Mouse (Mus musculus): ENCODE results near the gene Hist1h3c. TPM values are rescaled to one million over a fixed set of nuclear protein-coding genes. Genes with fewer than 3 reads are reported as not detected.
A peak's percentile ranks its signal among the peaks of the same experiment; 100 is the strongest.
"Not testable (repeated sequence)": the region's sequence is repeated elsewhere in the genome, so short reads cannot be mapped to it uniquely, and the experiment has no call there.

Gene Hist1h3c
- total RNA-seq, 2 experiments from 2014 or later = 20.5 to 26.8 TPM

- DNase-seq = no peak
Measured at GRCm38 (mm10) chr13:23705751-23706356, 39.5 kb downstream of the Hist1h3c start.

DNA sequence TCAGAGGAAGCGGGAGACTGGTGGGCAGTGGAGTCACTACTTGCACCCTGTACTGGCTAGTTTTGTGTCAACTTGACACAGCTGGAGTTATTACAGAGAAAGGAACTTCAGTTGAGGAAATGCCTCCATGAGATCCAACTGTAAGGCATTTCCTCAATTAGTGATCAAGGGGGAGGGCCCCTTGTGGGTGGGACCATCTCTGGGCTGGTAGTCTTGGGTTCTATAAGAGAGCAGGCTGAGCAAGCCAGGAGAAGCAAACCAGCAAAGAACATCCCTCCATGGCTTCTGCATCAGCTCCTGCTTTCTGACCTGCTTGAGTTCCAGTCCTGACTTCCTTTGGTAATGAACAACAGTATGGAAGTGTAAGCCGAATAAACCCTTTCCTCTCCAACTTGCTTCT is 42.6 kb downstream of the Hist1h3c start:
- not testable (repeated sequence) for DNase-seq

DNA sequence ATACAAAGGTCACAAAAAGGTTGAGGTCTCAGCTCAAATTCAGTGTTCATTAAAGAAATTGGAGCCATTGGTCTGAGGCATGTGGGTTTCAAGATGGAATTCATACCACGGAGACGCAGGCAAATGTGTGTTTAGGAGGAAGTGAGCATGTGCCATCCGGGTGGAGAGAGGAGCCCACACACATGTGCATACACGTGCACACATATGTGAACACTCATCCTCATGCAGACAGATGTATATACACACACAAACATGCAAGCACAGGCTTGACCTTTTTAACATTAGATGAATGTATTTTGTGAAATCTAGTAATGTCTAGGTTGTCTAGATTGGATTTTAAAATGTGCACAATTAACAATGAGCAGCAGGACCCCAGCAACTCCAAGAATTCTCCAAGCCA is 43.2 kb downstream of the Hist1h3c start:
- DNase-seq = no peak

DNA sequence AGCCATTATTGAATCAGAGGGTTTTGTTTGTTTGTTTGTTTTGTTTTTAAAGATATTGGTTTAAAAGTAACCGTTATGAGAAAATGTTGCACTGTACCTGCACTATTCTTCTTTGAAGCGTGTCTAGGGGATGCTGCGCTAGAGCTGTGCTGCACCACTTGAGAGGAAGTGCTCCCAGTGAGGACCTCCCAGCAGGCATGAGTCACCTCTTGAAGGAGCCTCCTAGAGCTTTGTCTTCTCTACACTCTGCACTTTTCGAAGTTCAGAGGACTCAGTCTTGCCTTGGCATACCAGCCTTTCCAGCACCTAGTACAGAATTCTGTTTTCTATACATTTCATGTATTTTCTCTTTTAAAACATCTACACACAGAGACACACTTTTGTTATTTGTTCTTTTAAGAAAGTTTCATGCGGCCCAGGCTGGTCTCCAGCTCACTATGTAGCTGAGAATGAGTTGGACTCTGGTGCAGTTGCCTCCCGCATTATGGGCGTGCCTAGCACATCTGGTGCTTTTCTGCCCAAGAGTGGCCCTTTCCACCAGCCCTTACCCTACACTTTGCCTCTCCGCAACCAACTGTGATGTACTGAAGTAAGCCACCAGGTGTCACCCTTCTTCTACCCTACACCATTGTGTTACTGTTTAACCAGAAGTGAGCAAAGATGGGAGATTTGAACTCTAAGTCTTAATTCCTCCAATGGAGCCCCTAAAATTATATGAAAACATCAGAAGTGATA is 44.4 kb downstream of the Hist1h3c start:
- DNase-seq = peak; percentile 66 to 78

DNA sequence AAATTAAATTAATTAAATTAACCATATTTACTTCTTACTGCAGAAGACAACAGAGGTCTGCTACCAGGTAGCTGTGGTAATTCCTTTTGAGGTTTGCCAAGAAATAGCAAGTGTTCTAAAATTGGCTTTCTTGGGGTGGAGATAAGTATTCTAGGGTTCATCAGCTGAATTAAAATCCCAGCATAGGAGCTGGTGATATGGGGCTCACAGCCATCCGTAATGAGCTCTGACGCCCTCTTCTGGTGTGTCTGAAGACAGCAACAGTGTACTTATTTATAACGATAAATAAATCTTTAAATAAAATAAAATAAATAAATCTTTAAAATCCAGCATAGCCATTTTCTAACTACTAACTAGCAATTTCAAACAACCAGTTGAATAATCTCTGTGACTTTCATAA is 45.6 kb downstream of the Hist1h3c start:
- DNase-seq = no peak

- no peak for DNase-seq
Measured at GRCm38 (mm10) chr13:23698996-23699395, 46.4 kb downstream of the Hist1h3c start.

DNA sequence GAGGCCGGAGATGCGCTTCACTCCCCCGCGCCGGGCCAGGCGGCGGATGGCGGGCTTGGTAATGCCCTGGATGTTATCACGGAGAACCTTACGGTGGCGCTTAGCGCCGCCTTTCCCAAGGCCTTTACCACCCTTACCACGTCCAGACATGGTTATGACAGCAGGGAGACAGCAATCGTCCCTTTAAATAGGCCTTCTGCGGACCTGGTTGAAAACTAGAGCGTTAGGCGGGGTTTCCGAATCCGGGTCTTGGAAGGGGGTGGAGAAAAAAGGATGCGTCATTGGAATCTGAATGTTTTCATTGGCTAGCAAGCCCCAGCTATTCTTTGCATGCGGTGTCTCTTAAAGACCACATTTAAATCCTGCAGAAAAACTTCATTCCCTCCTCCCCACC is 47.1 kb downstream of the Hist1h3c start, which contains the start of gene Hist1h4c:
Gene Hist1h4c, minus strand, starts transcription at position 155 of the 394 bp plus-strand sequence.
- peak; percentile 96 to 98 for DNase-seq

GRCm38 (mm10) chr13:23697491-23698299 is 47.7 kb downstream of the Hist1h3c start:
- peak; percentile 57 to 69 for DNase-seq

- DNase-seq = peak in 1 of 2 experiments; percentile 39
Measured at GRCm38 (mm10) chr13:23696061-23696474, 49.3 kb downstream of the Hist1h3c start.

GRCm38 (mm10) chr13:23695514-23695913 is 49.9 kb downstream of the Hist1h3c start, which contains the start of gene Hist1h1t:
Gene Hist1h1t (plus strand): TSS chr13:23695814.
- DNase-seq = no peak

Small RNA genes lying within 50 kb of the gene (microRNA-seq; reads per million reads assigned to microRNA genes)
- gene Gm44314 (not detected), gene Gm44484 (not detected)

Other genes with a start within 250 kb of the Hist1h3c start
- 100 to 1,000 TPM; 443 to 473 TPM for gene Hist1h4h, start 214.6 kb downstream of the Hist1h3c start, total RNA-seq (2021)
- 10 to 100 TPM; 49.7 to 55.2 TPM for gene Hist1h2af, start 211.7 kb downstream of the Hist1h3c start, total RNA-seq (2021)
- gene Hist1h3g, start 210.2 kb downstream of the Hist1h3c start, total RNA-seq (2021) = 10 to 100 TPM; 13.9 to 17.7 TPM
- 1 to 10 TPM; 4.2 to 4.7 TPM for gene Hist1h2bh, start 202.2 kb downstream of the Hist1h3c start, total RNA-seq (2021)
- gene Hist1h3f, start 201.6 kb downstream of the Hist1h3c start, total RNA-seq (2021) = 10 to 100 TPM; 23.4 to 24.4 TPM
- gene Hist1h4f, start 194.0 kb downstream of the Hist1h3c start, total RNA-seq (2021) = 100 to 1,000 TPM; 112 to 118 TPM
- 1 to 10 TPM; 4.5 to 4.9 TPM for gene Hist1h1d, start 192.3 kb downstream of the Hist1h3c start, total RNA-seq (2021)
- gene Hist1h3e, start 183.2 kb downstream of the Hist1h3c start, total RNA-seq (2021) = 10 to 100 TPM; 56.1 to 72.9 TPM
- 1 to 10 TPM; 9.2 to 9.6 TPM for gene Hist1h2ae, start 174.4 kb downstream of the Hist1h3c start, total RNA-seq (2021)
- 100 to 1,000 TPM; 105 to 116 TPM for gene Hist1h2bg, start 174.2 kb downstream of the Hist1h3c start, total RNA-seq (2021)
- 10 to 100 TPM; 34.6 to 44.5 TPM for gene Hist1h2bf, start 171.4 kb downstream of the Hist1h3c start, total RNA-seq (2021)
- gene Hist1h2ad, start 171.2 kb downstream of the Hist1h3c start, total RNA-seq (2021) = 10 to 100 TPM in 1 of 2 experiments, 1 to 10 TPM in 1; 8.1 to 13.6 TPM
- 1 to 10 TPM; 7.4 TPM for gene Hist1h3d, start 169.8 kb downstream of the Hist1h3c start, total RNA-seq (2021)
- 100 to 1,000 TPM; 159 to 164 TPM for gene Hist1h4d, start 164.0 kb downstream of the Hist1h3c start, total RNA-seq (2021)
- 10 to 100 TPM; 12.1 to 13.4 TPM for gene Hist1h2be, start 124.5 kb downstream of the Hist1h3c start, total RNA-seq (2021)
- gene Hist1h1e, start 123.0 kb downstream of the Hist1h3c start, total RNA-seq (2021) = 10 to 100 TPM; 49.5 to 74.0 TPM
- 1 to 10 TPM; 3.0 to 3.1 TPM for gene Hist1h2ac, start 61.7 kb downstream of the Hist1h3c start, total RNA-seq (2021)
- gene Hist1h2bc, start 61.4 kb downstream of the Hist1h3c start, total RNA-seq (2021) = 100 to 1,000 TPM; 138 to 161 TPM
- under 1 TPM; 0.33 to 0.46 TPM for gene Hist1h1t, start 49.8 kb downstream of the Hist1h3c start, total RNA-seq (2021)
- 100 to 1,000 TPM; 101 to 109 TPM for gene Hist1h4c, start 47.1 kb downstream of the Hist1h3c start, total RNA-seq (2021)
- 10 to 100 TPM; 29.2 to 49.8 TPM for gene Hfe, start 34.7 kb downstream of the Hist1h3c start, total RNA-seq (2021)
- gene Hist1h1c, start 6.8 kb downstream of the Hist1h3c start, total RNA-seq (2021) = 100 to 1,000 TPM; 145 to 279 TPM
- 10 to 100 TPM; 34.0 to 41.3 TPM for gene Hist1h2bb, start 1.1 kb upstream of the Hist1h3c start, total RNA-seq (2021)
- 10 to 100 TPM; 58.1 to 68.0 TPM for gene Hist1h2ab, start 5.5 kb upstream of the Hist1h3c start, total RNA-seq (2021)
- gene Hist1h3b, start 6.7 kb upstream of the Hist1h3c start, total RNA-seq (2021) = 10 to 100 TPM; 54.7 to 79.9 TPM
- gene Hist1h4b, start 11.4 kb upstream of the Hist1h3c start, total RNA-seq (2021) = 100 to 1,000 TPM; 115 to 122 TPM
- gene Hist1h4a, start 15.6 kb upstream of the Hist1h3c start, total RNA-seq (2021) = 10 to 100 TPM; 59.8 to 61.2 TPM
- gene Hist1h3a, start 16.8 kb upstream of the Hist1h3c start, total RNA-seq (2021) = 10 to 100 TPM; 55.1 to 59.3 TPM
- gene Hist1h1a, start 18.1 kb upstream of the Hist1h3c start, total RNA-seq (2021) = 10 to 100 TPM; 35.0 to 39.8 TPM
- under 1 TPM; 0.16 to 0.23 TPM for gene Trim38, start 24.3 kb upstream of the Hist1h3c start, total RNA-seq (2021)
- under 1 TPM in 1 of 2 experiments, not detected in 1; 0.26 TPM for gene Slc17a2, start 61.4 kb upstream of the Hist1h3c start, total RNA-seq (2021)
- gene Slc17a3, start 93.8 kb upstream of the Hist1h3c start, total RNA-seq (2021) = under 1 TPM; 0.23 to 0.56 TPM
- not detected for gene Slc17a1, start 122.1 kb upstream of the Hist1h3c start, total RNA-seq (2021)
- gene Slc17a4, start 169.4 kb upstream of the Hist1h3c start, total RNA-seq (2021) = under 1 TPM in 1 of 2 experiments, not detected in 1; 0.23 TPM
- not detected for gene Hist1h2ba, start 188.6 kb upstream of the Hist1h3c start, total RNA-seq (2021)
- gene Hist1h2aa, start 188.9 kb upstream of the Hist1h3c start, total RNA-seq (2021) = not detected
- gene Scgn, start 245.6 kb upstream of the Hist1h3c start, total RNA-seq (2021) = 1 to 10 TPM; 2.3 to 4.9 TPM

All from adrenal gland, postnatal 36 days (tissue).